Mouse (Mus musculus) natural killer cell, adult 2 months (primary cell): ENCODE results near the gene Srl.

Experiments used
- DNase-seq, 2 experiments: peaks; one replicate each; pipeline ENCODE4 v3.0.0; 2022; ENCODE audit warnings: low spot score in 2 of 2

Gene Srl

DNA sequence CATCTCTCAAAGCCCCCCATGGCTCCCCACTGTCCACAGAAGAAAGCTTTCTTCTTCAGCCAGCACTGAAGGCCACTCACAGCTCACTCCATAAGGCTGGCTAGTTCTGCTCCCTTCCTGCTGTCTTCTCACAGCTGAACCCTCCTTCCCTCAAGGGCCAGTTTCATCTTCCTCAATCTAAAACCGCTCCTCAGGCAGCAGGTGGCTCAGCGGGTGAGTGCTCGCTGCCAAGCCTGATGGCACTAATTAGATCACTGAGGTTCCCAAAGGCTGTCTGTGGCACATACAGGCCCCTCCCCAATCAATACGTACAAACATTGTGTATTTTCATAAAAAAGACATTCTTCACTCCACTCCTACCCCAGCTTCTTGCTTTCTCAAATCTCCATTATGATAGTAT lies 22.5 kb downstream of the Srl start:
- DNase-seq, result peak in 1 of 2 experiments; percentile 27

DNA sequence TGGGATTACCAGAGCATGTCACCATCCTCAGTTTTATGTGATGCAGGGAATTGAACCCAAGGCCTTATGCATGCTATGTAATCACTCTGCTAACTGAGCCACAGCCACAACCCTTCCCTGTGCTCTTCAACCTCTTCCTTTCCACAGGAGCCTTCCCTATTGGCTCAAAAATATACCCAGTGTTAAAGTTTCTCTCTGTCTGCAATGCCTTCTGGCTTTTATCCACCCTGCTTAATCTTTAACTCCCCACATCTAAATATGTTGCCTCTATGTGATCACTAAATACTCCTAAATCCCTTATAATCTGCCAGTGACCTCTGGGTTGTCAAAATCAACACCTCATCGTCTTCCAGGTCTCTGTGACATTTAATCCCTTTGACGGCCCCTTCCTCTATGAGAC lies 23.7 kb downstream of the Srl start:
- no peak for DNase-seq

DNA sequence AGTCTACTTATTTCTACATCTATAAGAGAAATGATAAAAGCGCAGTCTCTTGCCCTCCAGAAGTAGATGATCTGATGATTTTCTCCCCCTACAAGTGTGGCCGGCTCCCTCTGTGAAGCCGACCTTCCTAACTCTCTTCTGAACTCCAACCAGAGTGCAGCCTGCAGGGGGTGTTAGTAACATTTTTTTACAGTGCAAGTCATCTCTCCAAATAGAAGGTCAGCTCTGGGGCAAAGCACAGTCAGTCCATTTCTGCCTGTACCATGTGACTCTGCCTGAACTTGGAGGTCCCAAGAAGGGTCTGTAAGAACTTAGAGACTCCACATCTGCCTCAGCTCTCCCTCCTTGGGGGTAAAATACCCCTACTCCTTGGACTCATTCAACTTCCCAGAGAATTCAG lies 27.2 kb downstream of the Srl start:
- DNase-seq, result no peak

DNA sequence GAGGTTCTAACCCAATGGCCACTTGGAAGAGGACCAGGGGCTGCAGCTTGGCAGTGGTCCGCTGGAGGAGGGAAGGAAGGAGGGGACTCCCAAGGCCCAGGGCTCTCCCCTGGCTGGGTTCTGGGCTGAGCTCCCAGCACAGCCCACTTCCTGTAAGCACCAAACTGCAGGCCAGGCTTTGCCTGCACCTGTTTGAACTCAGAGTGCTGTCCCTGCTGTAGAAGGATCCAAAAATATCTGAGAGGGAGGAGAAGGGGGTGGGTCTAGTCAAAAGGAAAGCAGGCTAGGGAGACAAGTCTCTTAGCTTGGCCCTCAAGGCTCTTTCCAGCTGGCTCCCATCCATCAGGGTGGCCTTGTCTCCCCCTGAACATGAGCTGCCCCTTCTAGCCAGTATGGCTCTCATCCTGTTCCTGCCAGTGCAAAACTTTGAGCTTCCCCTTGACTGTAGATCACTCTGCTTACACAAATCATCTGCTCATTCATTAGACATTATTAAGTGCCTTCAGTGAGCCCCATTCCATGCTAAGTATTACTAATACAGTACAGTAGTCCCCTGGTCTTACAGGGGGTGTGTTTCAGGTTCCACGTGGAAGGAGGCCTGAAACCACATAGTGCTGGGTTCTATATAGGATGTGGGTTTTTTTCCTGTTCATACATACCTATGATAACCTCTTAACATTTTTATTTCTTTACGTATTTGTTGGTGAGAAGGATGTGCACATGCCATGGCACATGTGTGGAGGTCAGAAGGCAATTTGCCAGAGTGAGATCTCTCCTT lies 28.8 kb downstream of the Srl start:
- no peak for DNase-seq

DNA sequence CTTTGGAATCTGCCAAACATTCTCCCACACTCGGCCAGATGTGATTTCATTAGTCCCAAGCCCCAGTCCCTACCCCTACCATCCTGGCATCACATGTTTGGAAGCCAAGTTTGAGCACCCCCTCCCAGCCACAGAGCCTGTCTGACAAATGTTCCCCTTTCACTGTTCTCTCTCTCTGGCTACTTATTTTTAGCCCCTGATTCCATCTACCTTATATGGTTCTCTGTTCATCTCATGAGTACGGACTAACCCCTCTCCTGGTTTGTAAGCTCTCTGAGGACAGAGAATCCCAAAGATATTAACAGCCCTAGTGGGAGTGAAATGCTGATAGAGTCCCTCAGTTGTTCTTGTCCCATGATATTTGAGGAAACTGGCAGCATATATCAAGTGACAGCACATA lies 30.2 kb downstream of the Srl start:
- DNase-seq, result no peak

DNA sequence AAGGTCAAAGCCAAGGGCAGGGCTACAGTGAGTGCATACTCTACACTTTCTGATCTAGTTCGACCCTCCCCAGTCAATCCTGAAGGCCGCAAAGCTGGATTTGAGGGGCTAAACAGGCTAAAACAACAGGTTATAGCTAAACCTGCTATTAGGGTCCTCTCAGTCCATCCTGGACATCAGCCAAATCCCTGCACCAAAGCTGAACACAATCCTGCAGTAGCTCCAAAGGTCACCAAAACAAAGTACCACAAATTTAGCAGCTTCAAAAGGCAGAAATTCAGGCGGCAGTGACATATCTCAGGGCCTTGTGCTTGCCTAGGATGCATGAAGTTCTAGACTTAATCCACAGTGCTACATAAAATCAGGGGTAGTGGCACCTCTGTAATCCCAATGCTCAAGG lies 35.4 kb downstream of the Srl start:
- no peak for DNase-seq

DNA sequence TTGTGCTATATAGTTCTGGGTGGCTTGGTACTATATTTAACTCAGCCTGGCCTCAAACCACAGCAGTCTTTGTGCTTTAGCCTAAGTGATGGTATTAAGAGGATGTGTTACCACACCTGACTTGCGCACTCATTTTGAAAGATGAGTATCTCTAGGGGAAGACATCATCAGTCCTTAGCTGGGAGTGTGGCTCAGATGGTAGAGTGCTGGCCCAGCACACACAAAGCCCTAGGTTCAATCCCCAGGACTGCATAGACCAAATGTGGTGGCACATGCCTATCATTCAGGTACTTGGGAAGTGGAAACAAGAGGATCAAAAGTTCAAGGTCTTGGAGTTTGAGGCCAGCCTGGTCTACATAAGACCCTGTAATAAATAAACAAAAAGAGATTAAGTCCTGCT lies 38.1 kb downstream of the Srl start:
- no peak for DNase-seq

DNA sequence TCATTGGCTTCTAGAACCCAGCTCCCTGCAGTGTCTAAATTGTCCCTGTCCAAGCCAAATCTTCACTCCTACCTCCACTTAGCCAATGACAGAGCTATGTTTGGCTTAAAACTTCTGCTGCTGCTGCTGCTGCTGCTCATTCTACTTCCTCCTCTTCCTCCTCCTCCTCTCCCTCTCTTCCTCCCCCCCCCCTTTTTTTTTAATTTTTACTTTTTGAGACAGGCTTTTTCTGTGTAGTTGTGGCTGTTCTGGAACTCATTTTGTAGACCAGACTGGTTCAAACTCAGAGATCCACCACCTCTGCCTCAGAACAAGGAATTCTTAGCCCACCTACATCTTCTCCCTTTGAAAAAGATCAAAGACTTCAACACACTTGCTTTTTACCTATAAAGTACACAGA lies 39.0 kb downstream of the Srl start:
- DNase-seq, result no peak

DNA sequence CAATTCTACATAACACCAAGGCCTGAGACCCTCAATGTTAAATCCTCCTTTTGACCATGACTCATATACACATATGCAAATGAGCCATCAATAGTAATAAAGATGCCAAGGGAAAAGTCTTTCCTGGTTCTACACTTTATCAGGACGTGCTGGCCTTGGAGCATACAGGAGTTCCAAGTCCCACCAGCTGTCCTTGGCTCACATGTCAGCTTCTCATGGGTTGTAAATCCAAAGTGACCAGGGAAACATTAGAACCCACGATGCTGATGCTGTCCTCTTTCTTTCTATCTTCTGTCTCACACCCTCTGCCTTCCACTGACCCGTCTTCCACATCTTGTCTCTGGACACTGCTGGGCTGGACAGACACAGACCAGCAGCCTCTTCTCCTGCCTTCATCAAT lies 39.9 kb downstream of the Srl start:
- no peak for DNase-seq

DNA sequence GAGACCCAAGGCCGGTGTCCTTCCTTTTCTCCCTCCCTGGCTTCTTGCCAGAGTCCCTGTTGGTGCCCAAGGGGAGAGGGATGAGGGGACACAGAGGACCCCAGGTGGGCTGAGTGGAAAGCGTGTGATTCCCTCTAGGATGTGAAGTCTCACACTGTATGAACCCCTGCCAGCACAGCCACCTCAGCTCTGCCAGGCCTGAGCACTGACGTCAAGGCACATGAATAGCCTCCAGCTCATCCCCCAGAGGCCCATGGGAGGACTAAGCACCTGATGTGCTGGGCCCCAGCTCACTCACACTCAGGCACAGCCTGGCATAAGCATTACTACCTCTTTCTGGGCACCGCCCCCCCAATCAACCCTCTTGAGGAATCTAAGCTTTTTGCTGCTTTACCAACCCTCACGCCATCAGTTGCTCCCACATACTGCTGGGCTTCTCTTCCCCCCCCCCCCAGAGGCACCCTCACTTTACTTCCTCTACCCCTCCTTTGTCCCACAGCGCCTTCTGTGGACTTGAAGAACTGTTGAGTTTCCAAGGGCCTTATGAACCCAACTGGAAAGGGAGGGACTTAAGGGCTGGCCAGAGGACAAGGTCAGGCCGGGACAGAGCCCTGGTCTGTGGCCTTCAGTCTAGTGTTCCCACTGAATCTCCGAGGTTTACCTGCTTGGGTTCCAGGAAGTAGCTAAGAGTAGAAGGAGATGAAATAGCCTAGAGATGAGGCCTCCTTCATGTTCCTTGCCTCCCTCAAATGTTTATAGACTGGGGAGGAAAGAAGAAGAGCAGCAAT lies 40.8 kb downstream of the Srl start:
- peak in 1 of 2 experiments; percentile 76 for DNase-seq

DNA sequence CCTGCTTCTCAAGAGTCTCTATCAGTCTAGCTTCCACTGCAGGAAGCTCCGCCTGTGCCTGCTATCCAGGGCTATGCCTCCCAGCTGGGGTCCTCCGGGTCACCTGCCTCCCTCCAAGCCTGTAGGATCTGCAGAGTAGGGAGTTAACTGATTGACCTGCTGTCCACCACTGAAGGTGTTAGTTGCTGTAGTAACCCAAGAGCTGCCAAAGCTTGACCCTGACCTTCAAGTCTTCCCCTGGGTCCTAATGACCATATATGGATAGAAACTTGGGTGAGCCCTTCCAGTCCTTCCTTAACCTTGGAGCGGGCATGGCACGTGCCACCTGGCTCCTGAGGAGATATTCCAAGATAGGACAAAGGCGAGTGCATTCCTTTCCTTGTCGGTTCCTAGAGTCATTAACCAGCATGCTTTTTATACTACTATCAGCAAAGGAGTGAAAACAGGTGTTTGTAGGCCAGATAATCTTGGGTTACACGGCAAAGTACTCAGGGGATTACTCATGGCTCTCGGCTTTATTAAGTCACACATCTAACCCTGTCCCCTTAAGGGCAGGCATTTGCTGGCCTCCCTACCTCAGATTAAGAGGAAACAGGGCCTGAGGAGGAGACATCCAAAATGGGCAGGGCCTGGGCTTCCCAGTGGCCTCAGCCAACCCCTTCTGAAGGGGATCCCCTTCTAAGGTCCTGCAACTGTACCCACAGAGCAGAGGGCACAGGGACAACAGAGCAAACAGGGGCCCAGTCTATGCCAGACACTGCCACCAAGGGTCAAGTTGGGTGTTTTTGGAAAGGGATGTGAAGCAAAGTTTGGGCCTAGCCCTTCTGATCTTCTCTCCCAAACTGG lies 43.6 kb downstream of the Srl start:
- no peak for DNase-seq

DNA sequence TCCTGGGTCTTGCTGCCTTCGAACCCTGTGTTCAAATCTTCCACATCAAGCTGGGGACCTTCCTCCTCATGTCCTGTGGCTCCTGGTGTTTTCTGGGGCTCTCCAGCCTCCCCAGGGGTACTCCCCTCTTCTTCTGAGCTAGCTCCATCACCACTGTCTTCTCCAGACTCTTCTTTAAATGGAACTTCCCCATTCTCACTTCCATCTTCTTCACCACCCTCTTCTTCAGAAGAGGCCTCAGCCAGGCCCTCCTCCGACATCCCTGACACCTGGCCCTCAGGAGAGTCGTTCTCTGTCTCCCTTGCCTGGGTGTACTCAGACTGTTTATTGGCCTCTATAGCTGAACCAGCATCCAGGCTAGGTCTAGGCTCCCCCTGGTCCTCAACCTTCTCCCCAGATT lies 45.1 kb downstream of the Srl start:
- no peak for DNase-seq

DNA sequence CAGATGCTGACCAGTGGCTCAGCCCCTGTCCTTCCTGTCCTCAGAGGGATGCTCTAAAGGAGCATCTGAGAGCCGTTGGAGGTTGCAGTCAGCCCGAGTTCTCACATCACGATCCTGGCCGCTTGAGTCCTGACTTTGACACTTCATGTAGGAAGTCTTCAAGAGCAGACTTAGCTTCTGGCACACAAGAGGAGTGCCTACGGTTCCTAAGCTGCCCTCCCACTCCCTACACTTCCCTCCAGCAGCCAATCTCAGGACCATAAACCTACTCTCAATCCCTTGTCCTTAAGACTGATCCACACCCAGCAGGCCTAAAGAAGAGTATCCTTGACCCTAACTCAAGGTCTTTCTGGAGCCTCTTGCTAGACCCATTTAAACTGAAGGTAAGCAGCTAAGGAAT lies 45.8 kb downstream of the Srl start:
- DNase-seq, result peak; percentile 16 to 33

DNA sequence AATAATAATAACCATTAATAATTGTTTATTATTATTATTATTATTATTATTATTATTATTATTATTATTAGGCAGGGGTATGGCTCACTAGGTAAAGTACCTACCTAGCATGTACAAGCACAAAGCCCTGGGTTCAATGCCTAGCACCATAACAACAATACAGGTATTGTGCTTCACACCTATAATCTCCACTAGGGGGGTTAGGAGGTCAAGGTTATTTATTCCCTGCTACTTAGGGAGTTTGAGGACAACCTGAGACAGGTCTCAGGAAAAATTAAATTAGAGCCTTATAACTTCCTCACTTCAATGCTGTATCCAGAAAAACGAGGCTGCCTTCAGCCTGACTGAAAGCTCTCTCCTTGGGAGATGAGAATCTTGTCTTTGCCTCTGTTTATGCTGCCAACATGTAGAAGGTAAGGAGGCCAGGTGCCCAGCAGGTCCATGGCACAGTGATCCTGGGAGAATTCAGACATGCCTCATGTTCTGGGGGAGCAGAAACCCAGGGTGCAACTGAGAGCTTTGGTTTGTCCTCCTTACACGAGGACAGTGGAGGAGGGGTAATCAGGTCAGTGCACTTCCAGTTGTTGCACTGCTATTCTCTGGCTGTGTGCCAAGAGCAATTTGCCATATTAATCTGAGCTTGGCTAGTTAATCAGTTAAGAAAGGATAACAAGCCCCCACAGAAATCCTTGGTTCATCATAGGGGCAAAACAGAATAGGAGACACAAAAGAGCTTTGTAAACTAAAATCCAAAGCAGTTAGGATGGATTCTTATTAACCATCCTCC lies 48.6 kb downstream of the Srl start:
- no peak for DNase-seq

DNA sequence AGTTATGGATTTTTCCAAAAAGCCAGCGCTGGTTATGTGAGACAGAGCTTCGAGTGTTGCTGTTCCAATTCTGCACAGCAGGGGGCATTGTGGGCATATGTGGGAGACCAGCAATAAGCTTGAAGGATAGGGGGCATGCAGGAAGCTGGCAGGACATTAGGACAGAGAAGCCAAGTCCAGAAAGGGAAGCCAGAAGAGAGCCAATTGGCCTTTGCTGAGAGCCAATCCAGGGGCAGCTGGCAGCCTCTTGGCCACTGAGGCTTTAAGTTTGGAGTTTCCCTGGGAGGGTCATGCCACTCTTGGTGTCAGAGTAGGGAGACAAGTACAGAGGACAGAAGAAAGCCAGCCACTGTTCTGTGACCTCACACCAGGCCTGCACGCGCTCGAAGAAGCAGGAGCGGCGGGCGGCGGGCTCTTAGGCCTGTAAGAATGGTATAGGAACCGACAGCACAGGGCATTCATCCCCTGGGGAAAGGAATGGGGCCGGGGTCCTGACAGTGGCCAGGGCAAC lies 52.4 kb downstream of the Srl start:
- DNase-seq, result peak; percentile 58 to 80

DNA sequence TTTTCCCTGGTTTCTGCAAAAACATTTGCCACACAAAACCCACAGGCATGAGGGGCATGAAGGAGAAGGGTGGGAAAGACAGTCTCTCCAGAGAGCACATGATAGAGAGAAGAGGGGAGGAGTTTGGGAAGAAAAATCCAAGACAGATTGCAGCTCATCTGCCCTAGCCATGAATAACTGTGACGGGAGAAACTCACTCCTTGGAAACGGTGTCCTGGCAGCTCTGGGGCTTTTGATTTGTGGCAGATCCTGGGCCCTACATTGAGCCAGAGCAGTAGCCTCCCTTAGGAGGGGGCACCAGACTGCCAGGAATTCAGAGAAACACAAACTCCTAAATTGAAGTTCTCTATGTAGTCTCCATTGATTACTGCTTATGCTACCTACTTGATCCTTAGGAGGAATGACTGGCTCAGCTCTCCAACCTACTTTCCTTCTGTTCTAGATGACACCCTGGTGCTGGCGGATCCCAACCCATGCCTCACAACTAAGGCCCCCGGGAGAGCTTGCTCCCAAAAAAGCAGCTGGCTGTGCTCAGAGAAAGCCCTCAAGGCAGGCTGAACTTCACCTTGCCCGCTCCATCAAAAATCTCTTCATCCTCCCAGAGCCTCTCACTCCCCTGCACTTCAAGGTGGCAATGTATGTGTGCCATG lies 60.9 kb downstream of the Srl start:
- DNase-seq, result no peak

DNA sequence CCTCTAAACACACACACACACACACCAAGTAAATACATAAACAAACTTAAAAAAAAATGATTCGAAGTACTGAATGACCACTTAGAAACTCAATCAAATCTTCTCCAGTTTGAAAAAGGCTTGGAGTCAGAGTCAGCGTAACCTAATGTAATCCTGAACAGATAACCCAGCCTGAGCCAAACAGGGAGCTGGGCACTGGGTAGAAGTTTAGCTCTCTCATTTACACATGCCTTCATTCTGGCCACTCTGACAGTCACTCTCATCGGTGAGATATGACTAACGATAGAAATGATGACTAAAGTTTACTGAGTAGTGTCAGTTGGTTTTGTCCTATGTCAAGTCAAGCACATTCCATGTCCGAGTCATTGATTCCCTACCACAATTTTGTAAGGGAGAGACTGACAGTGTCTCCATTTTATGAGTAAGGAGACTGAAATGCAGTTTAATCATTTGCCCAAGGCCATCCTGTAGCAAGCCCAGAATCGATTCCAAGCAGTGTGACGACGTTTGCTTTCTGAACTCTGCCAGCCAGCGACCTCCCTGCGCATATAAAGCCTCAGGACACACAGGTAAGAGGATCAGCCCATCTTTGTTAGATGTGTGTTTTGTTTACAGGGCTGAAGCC lies 63.9 kb downstream of the Srl start:
- DNase-seq, result no peak

DNA sequence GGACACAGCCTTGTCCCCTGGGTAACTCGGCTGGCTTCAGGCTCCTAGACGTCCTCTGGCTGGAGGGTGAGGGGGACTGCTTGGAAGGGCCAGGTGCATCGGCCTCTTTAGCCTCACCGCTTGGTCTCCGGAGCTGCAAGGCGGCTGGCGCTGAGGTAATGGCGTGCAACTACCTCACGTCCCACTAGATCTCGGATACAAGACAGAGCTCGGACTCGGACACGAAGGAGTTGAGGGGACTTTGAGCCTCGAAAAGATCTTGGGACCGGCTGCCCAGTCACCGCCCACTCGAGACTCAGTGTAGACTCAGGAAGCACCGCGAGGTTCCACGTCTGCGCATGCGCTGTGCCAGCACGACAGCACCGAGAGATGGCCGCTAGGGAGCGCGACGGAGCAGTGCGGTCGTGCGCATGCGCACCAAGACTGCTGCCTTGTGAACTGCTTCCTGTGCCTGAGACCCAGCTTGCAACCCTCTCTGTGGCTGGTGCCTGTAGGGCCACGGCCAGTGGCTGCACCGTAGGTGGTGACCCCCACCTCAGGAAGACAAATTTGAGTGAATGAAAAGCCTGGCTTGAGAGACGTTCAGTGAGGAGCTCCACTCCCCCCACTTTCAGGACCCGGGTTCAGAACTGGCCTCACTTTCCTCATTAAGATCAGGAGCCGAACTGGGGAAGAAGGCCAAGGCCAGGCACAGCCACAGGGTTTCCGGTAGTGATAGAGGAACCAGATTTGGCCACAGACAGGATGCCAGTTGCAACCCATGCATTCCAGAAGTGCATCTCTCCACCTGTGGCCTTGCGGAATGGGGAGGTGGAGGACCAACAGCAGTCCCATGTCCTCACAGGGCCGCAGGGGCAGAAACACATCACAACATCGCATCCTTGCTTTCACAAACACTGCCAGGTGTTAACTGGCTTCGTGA lies 66.5 kb downstream of the Srl start:
- peak; percentile 97 to 98 for DNase-seq
